Mouse (Mus musculus) cerebellum, adult 18-20 months (tissue): ENCODE measurements around the gene Acot6.
"Not testable (repeated sequence)": the region's sequence is repeated elsewhere in the genome, so short reads cannot be mapped to it uniquely, and the experiment has no call there.

Experiments used
- DNase-seq, 2 experiments: peaks; one replicate each; pipeline ENCODE4 v3.0.0; 2021

Gene Acot6

GRCm38 (mm10) chr12:84100604-84101492, at the start of gene Acot6:
Acot6 (plus strand) TSS chr12:84100654.
- DNase-seq: peak; percentile 46 to 67

- not testable (repeated sequence) for DNase-seq
These were observed 49.7 kb upstream of the Acot6 start for GRCm38 (mm10) chr12:84050744-84051143.

GRCm38 (mm10) chr12:84051937-84052474, 48.4 kb upstream of the Acot6 start, which contains the start of gene Acot3:
Acot3 (plus strand) TSS chr12:84052144.
- no peak for DNase-seq

GRCm38 (mm10) chr12:84052609-84053008, 47.8 kb upstream of the Acot6 start:
- no peak for DNase-seq

- peak in 1 of 2 experiments; percentile 26 for DNase-seq
These were observed 47.3 kb upstream of the Acot6 start for GRCm38 (mm10) chr12:84053173-84053572.

GRCm38 (mm10) chr12:84053679-84054391, 46.6 kb upstream of the Acot6 start:
- DNase-seq: peak; percentile 23 to 30

GRCm38 (mm10) chr12:84060946-84061345, 39.5 kb upstream of the Acot6 start:
- peak; percentile 15 to 28 for DNase-seq

GRCm38 (mm10) chr12:84062336-84062735, 38.1 kb upstream of the Acot6 start:
- no peak for DNase-seq

GRCm38 (mm10) chr12:84063228-84063627, 37.2 kb upstream of the Acot6 start:
- DNase-seq: peak in 1 of 2 experiments; percentile 15

- no peak for DNase-seq
These were observed 36.6 kb upstream of the Acot6 start for GRCm38 (mm10) chr12:84063833-84064232.

GRCm38 (mm10) chr12:84064621-84065020, 35.8 kb upstream of the Acot6 start:
- no peak for DNase-seq

GRCm38 (mm10) chr12:84067752-84068151, 32.7 kb upstream of the Acot6 start:
- no peak for DNase-seq

- no peak for DNase-seq
These were observed 32.2 kb upstream of the Acot6 start for GRCm38 (mm10) chr12:84068296-84068695.

GRCm38 (mm10) chr12:84068986-84069385, 31.5 kb upstream of the Acot6 start, which contains the start of gene Acot5:
Acot5 (plus strand) TSS chr12:84069325.
- no peak for DNase-seq

GRCm38 (mm10) chr12:84069582-84069981, 30.9 kb upstream of the Acot6 start:
- DNase-seq: peak; percentile 26 to 58

- no peak for DNase-seq
These were observed 28.8 kb upstream of the Acot6 start for GRCm38 (mm10) chr12:84071696-84072095.

- DNase-seq: no peak
These were observed 23.0 kb upstream of the Acot6 start for GRCm38 (mm10) chr12:84077371-84077990.

- no peak for DNase-seq
These were observed 16.6 kb upstream of the Acot6 start for GRCm38 (mm10) chr12:84083842-84084241.

- no peak for DNase-seq
These were observed 15.9 kb upstream of the Acot6 start for GRCm38 (mm10) chr12:84084581-84084980.

GRCm38 (mm10) chr12:84094666-84095065, 5.8 kb upstream of the Acot6 start:
- DNase-seq: not testable (repeated sequence)

GRCm38 (mm10) chr12:84099605-84100004, 849 bp upstream of the Acot6 start:
- no peak for DNase-seq

GRCm38 (mm10) chr12:84100071-84100470, 383 bp upstream of the Acot6 start:
- no peak for DNase-seq

GRCm38 (mm10) chr12:84101493-84101845, 1.0 kb downstream of the Acot6 start:
- no peak for DNase-seq
